Mouse (Mus musculus) hindbrain, embryonic 14.5 days (tissue): Measurements from ENCODE around the gene Tmem101. TPM values are rescaled to one million over a fixed set of nuclear protein-coding genes. Genes with fewer than 3 reads are reported as not detected.

Source experiments
- ATAC-seq: fragments of 200-750 bp; cut with Nextera tagmentation; 2 replicates; pipeline ENCODE4 v1.8.0; 2017; ENCODE audit warnings: moderate number of reproducible peaks, mild to moderate bottlenecking, moderate TSS enrichment, moderate library complexity; ENCODE audit not compliant: low FRiP score
- DNase-seq: peaks from one replicate; pipeline ENCODE4 v3.0.0-alpha.2; 2015; ENCODE audit warnings: low spot score
- H3K27ac ChIP-seq: fragments of 300-500 bp; sonication (generic); 2 replicates; pipeline ENCODE4 v1.5.1; 2014; ENCODE audit warnings: mild to moderate bottlenecking, moderate library complexity
- H3K27me3 ChIP-seq: fragments of 300-500 bp; sonication (generic); 2 replicates; pipeline ENCODE4 v1.6.1; 2014; ENCODE audit warnings: mild to moderate bottlenecking, low read length, mixed read lengths; ENCODE audit not compliant: control insufficient read depth, insufficient read depth
- H3K36me3 ChIP-seq: fragments of 300-500 bp; sonication (generic); replicated peaks from 2 replicates; pipeline ENCODE4 v1.6.1; 2014; ENCODE audit not compliant: control insufficient read depth, insufficient read depth
- H3K4me1 ChIP-seq: fragments of 300-500 bp; sonication (generic); replicated peaks from 2 replicates; pipeline ENCODE4 v1.6.1; 2014; ENCODE audit warnings: antibody characterized with exemption, low read length, mixed read lengths; ENCODE audit not compliant: control insufficient read depth, insufficient read depth
- H3K4me2 ChIP-seq: fragments of 300-500 bp; sonication (generic); replicated peaks from 2 replicates; pipeline ENCODE4 v1.6.1; 2014; ENCODE audit warnings: mild to moderate bottlenecking, moderate library complexity
- H3K4me3 ChIP-seq: fragments of 300-500 bp; sonication (generic); replicated peaks from 2 replicates; pipeline ENCODE4 v1.5.1; 2014; ENCODE audit warnings: mild to moderate bottlenecking, low read length
- H3K9ac ChIP-seq: fragments of 300-500 bp; sonication (generic); 2 replicates; pipeline ENCODE4 v1.6.1; 2014
- H3K9me3 ChIP-seq: fragments of 300-500 bp; sonication (generic); 2 replicates; pipeline ENCODE4 v1.6.1; 2016; ENCODE audit warnings: low read length; ENCODE audit not compliant: control insufficient read depth
- WGBS: fragments of 180-500 bp; shearing (Covaris S2); extraction: QIAGEN DNeasy Blood & Tissue Kit; methylation state at CpG from one replicate; pipeline ENCODE4 v1.1.7; 2014; 5-methylcytosine and 5-hydroxymethylcytosine counted together
- polyA plus RNA-seq: library from polyadenylated mRNA; unstranded; fragments of >200 nt; fragmentation: Nextera tagmentation; extraction: Ambion mirVana; gene quantifications from 2 replicates; pipeline ENCODE4 v1.2.1, GENCODE M21; 2014

Tmem101 gene
- polyA plus RNA-seq, 1 experiment from 2014 or later: 35.0 TPM

GRCm38 (mm10) chr11:102140508-102140907, 15.7 kb downstream of the Tmem101 start:
- no peak for ATAC-seq
- Histone ChIP-seq H3K4me1 (no peaks in the 10 kb centered on the region; the same call in 1 of the 2 replicates), H3K4me3 (no peak overlapping the region), H3K4me2 (no peak overlapping the region), H3K27ac (no peak overlapping the region), H3K36me3 (no peaks in the 10 kb centered on the region), H3K27me3 (peaks cover 32% of the 10 kb centered on the region), H3K9me3 (no peaks in the 10 kb centered on the region), H3K9ac (no peak overlapping the region)
- DNase-seq: peak; percentile 84
- WGBS: 3% methylated on average over 5 of the region's 5 CpGs

GRCm38 (mm10) chr11:102138447-102138740, 17.8 kb downstream of the Tmem101 start:
- WGBS: under 1% methylated on average over 18 of the region's 18 CpGs
- H3K4me2 ChIP-seq: peak overlapping the region; percentile 52
- no peaks in the 10 kb centered on the region for H3K4me1 ChIP-seq
- no peak overlapping the region for H3K27ac ChIP-seq
- peak overlapping the region; percentile 14; the same call in 1 of the 2 replicates for H3K4me3 ChIP-seq
- DNase-seq: peak; percentile 78
- no peaks in the 10 kb centered on the region for H3K9me3 ChIP-seq
- peaks cover 11% of the 10 kb centered on the region for H3K27me3 ChIP-seq
- peak; percentile 65; the same call in 1 of the 2 replicates for ATAC-seq
- no peaks in the 10 kb centered on the region for H3K36me3 ChIP-seq
- 0 out of 2 replicates have a peak overlapping the region, but pooled peaks have one; percentile 32 for H3K9ac ChIP-seq

GRCm38 (mm10) chr11:102137625-102138446, 18.4 kb downstream of the Tmem101 start:
- Histone ChIP-seq H3K9me3 (no peaks in the 10 kb centered on the region), H3K36me3 (no peaks in the 10 kb centered on the region), H3K4me1 (no peaks in the 10 kb centered on the region), H3K4me2 (peak overlapping the region; percentile 52), H3K9ac (0 out of 2 replicates have a peak overlapping the region, but pooled peaks have one; percentile 32), H3K27ac (no peak overlapping the region), H3K4me3 (peak overlapping the region; percentile 14; the same call in 1 of the 2 replicates), H3K27me3 (peaks cover 5% of the 10 kb centered on the region)
- no peak for DNase-seq
- 44% methylated on average over 13 of the region's 13 CpGs for WGBS
- ATAC-seq: no peak; the same call in 1 of the 2 replicates

- H3K36me3 ChIP-seq: no peaks in the 10 kb centered on the region
- no peak overlapping the region for H3K9ac ChIP-seq
- DNase-seq (no peak), ATAC-seq (no peak)
- H3K4me3 ChIP-seq: no peak overlapping the region
- H3K9me3 ChIP-seq: no peaks in the 10 kb centered on the region
- H3K27me3 ChIP-seq: no peaks in the 10 kb centered on the region; the same call in 1 of the 2 replicates
- no peak overlapping the region for H3K27ac ChIP-seq
- H3K4me2 ChIP-seq: no peak overlapping the region
- 19% methylated on average over 4 of the region's 4 CpGs for WGBS
- no peaks in the 10 kb centered on the region for H3K4me1 ChIP-seq
These were observed 21.7 kb downstream of the Tmem101 start for GRCm38 (mm10) chr11:102134516-102134915.

- Histone ChIP-seq H3K36me3 (no peaks in the 10 kb centered on the region), H3K9ac (no peak overlapping the region), H3K9me3 (no peaks in the 10 kb centered on the region), H3K4me1 (no peaks in the 10 kb centered on the region), H3K27me3 (no peaks in the 10 kb centered on the region), H3K27ac (no peak overlapping the region), H3K4me2 (no peak overlapping the region), H3K4me3 (no peak overlapping the region)
- ATAC-seq: no peak
- no peak for DNase-seq
- WGBS: 92% methylated on average over 6 of the region's 6 CpGs
These were observed 38.8 kb downstream of the Tmem101 start for GRCm38 (mm10) chr11:102117386-102117785.

GRCm38 (mm10) chr11:102116241-102116640, 40.0 kb downstream of the Tmem101 start:
- no peak for DNase-seq
- no peak for ATAC-seq
- no peaks in the 10 kb centered on the region for H3K27me3 ChIP-seq
- no peaks in the 10 kb centered on the region for H3K36me3 ChIP-seq
- H3K4me3 ChIP-seq: no peak overlapping the region
- WGBS: 85% methylated on average over 8 of the region's 8 CpGs
- no peaks in the 10 kb centered on the region for H3K9me3 ChIP-seq
- H3K4me1 ChIP-seq: no peaks in the 10 kb centered on the region
- no peak overlapping the region for H3K9ac ChIP-seq
- H3K27ac ChIP-seq: no peak overlapping the region
- no peak overlapping the region for H3K4me2 ChIP-seq

GRCm38 (mm10) chr11:102111576-102111975, 44.6 kb downstream of the Tmem101 start:
- H3K4me2 ChIP-seq: no peak overlapping the region
- H3K4me3 ChIP-seq: no peak overlapping the region
- no peak for ATAC-seq
- 85% methylated on average over 5 of the region's 5 CpGs for WGBS
- no peak for DNase-seq
- H3K27me3 ChIP-seq: peaks cover 31% of the 10 kb centered on the region
- H3K4me1 ChIP-seq: no peaks in the 10 kb centered on the region
- no peak overlapping the region for H3K9ac ChIP-seq
- H3K9me3 ChIP-seq: no peaks in the 10 kb centered on the region
- no peaks in the 10 kb centered on the region for H3K36me3 ChIP-seq
- no peak overlapping the region for H3K27ac ChIP-seq

GRCm38 (mm10) chr11:102107732-102108131, 48.5 kb downstream of the Tmem101 start, which contains the start of gene Pyy:
Gene Pyy (minus strand): TSS chr11:102107832.
- Histone ChIP-seq H3K27ac (no peak within 1 kb of the TSS), H3K4me3 (no peak within 1 kb of the TSS; the same call in 1 of the 2 replicates), H3K9me3 (no peaks in the 10 kb centered on the region), H3K4me1 (no peaks in the 10 kb centered on the region), H3K36me3 (no peaks in the 10 kb centered on the region), H3K27me3 (peaks cover 64% of the 10 kb centered on the region), H3K4me2 (no peak within 1 kb of the TSS), H3K9ac (no peak within 1 kb of the TSS)
- DNase-seq: no peak
- WGBS: 16% methylated on average over 9 of the region's 9 CpGs
- no peak for ATAC-seq

- peaks cover 64% of the 10 kb centered on the region for H3K27me3 ChIP-seq
- no peaks in the 10 kb centered on the region for H3K4me1 ChIP-seq
- WGBS: 2% methylated on average over 21 of the region's 21 CpGs
- DNase-seq: no peak
- H3K9me3 ChIP-seq: no peaks in the 10 kb centered on the region
- ATAC-seq: no peak
- no peak overlapping the region; the same call in 1 of the 2 replicates for H3K4me3 ChIP-seq
- no peak overlapping the region for H3K4me2 ChIP-seq
- H3K36me3 ChIP-seq: no peaks in the 10 kb centered on the region
- H3K9ac ChIP-seq: no peak overlapping the region
- H3K27ac ChIP-seq: no peak overlapping the region
These were observed 49.3 kb downstream of the Tmem101 start for GRCm38 (mm10) chr11:102106911-102107310.
